Mouse (Mus musculus) midbrain, postnatal 0 days (tissue): ENCODE results near the gene Nploc4. TPM values are rescaled to one million over a fixed set of nuclear protein-coding genes. Genes with fewer than 3 reads are reported as not detected.

Source experiments
- ATAC-seq: fragments of 200-750 bp; cut with Nextera tagmentation; 2 replicates; pipeline ENCODE4 v1.8.0; 2017; ENCODE audit warnings: moderate number of reproducible peaks, mild to moderate bottlenecking, moderate TSS enrichment, moderate library complexity; ENCODE audit not compliant: low FRiP score
- DNase-seq: peaks from one replicate; pipeline ENCODE4 v3.0.0-alpha.2; 2015; ENCODE audit warnings: low spot score
- H3K27ac ChIP-seq: fragments of 300-500 bp; sonication (generic); 2 replicates; pipeline ENCODE4 v1.5.1; 2014; ENCODE audit warnings: low read depth, mild to moderate bottlenecking, low read length, mixed read lengths
- H3K27me3 ChIP-seq: fragments of 300-500 bp; sonication (generic); 2 replicates; pipeline ENCODE4 v1.6.1; 2014; ENCODE audit warnings: low read length, control low read depth, mixed read lengths; ENCODE audit not compliant: insufficient read depth
- H3K36me3 ChIP-seq: fragments of 300-500 bp; sonication (generic); 2 replicates; pipeline ENCODE4 v1.6.1; 2014; ENCODE audit warnings: low read length, control low read depth, mixed read lengths; ENCODE audit not compliant: insufficient read depth
- H3K4me1 ChIP-seq: fragments of 300-500 bp; sonication (generic); 2 replicates; pipeline ENCODE4 v1.6.1; 2014; ENCODE audit warnings: mild to moderate bottlenecking, control low read depth, antibody characterized with exemption, low read length, mixed read lengths; ENCODE audit not compliant: insufficient read depth
- H3K4me2 ChIP-seq: fragments of 300-500 bp; sonication (generic); 2 replicates; pipeline ENCODE4 v1.6.1; 2014; ENCODE audit warnings: low read depth, mild to moderate bottlenecking, low read length, mixed read lengths; ENCODE audit not compliant: poor library complexity, severe bottlenecking
- H3K4me3 ChIP-seq: fragments of 300-500 bp; sonication (generic); 2 replicates; pipeline ENCODE4 v1.5.1; 2014; ENCODE audit warnings: low read depth, mild to moderate bottlenecking, low read length, moderate library complexity
- H3K9ac ChIP-seq: fragments of 300-500 bp; sonication (generic); replicated peaks from 2 replicates; pipeline ENCODE4 v1.6.1; 2014; ENCODE audit warnings: mild to moderate bottlenecking, low read length, moderate library complexity, mixed read lengths; ENCODE audit not compliant: poor library complexity, severe bottlenecking
- H3K9me3 ChIP-seq: fragments of 300-500 bp; sonication (generic); 2 replicates; pipeline ENCODE4 v1.6.1; 2016; ENCODE audit warnings: low read length, control low read depth
- CTCF ChIP-seq: IDR thresholded peaks from 2 replicates; pipeline ENCODE4 v1.5.1; 2016; ENCODE audit warnings: antibody characterized with exemption, mild to moderate bottlenecking
- WGBS: fragments of 180-500 bp; shearing (Covaris S2); extraction: QIAGEN DNeasy Blood & Tissue Kit; methylation state at CpG from one replicate; pipeline ENCODE4 v1.1.7; 2014; 5-methylcytosine and 5-hydroxymethylcytosine counted together
- polyA plus RNA-seq: library from polyadenylated mRNA; unstranded; fragments of >200 nt; fragmentation: Nextera tagmentation; extraction: Ambion mirVana; gene quantifications from 2 replicates; pipeline ENCODE4 v1.2.1, GENCODE M21; 2015
- total RNA-seq: library from RNA; depleted of rRNA; stranded (reverse); fragments of >200 nt; gene quantifications from 2 replicates; pipeline ENCODE4 v1.2.3, GENCODE M21; 2014; rRNA removed

Nploc4 gene
- total RNA-seq (64.4 and 66.0 TPM in 2 replicates), polyA plus RNA-seq (26.0 and 27.1 TPM in 2 replicates)

- H3K27me3 ChIP-seq = no peaks in the 10 kb centered on the region
- H3K4me1 ChIP-seq = peaks cover 11% of the 10 kb centered on the region
- no peak; the same call in 1 of the 2 replicates for TF ChIP-seq CTCF
- peak within 1 kb of the TSS; percentile 79 for H3K4me2 ChIP-seq
- peak within 1 kb of the TSS; percentile 68 for H3K27ac ChIP-seq
- H3K4me3 ChIP-seq = peak within 1 kb of the TSS; percentile 80
- ATAC-seq (peak; percentile 82), DNase-seq (peak; percentile 90)
- H3K36me3 ChIP-seq = peaks cover 21% of the 10 kb centered on the region
- H3K9me3 ChIP-seq = no peaks in the 10 kb centered on the region
- H3K9ac ChIP-seq = peak within 1 kb of the TSS; percentile 79
- WGBS = 0% methylated on average over 49 of the region's 77 CpGs
Measured at GRCm38 (mm10) chr11:120437152-120437856, at the start of gene Nploc4. TSS of gene Nploc4 (minus strand) at chr11:120437708.

GRCm38 (mm10) chr11:120485251-120485650, 47.7 kb upstream of the Nploc4 start:
- no peak for TF ChIP-seq CTCF
- Histone ChIP-seq H3K9ac (peak overlapping the region; percentile 87), H3K9me3 (no peaks in the 10 kb centered on the region), H3K27ac (peak overlapping the region; percentile 74; the same call in 1 of the 2 replicates), H3K4me2 (peak overlapping the region; percentile 59), H3K4me1 (peaks cover 3% of the 10 kb centered on the region; the same call in 1 of the 2 replicates), H3K27me3 (no peaks in the 10 kb centered on the region), H3K4me3 (peak overlapping the region; percentile 75), H3K36me3 (peaks cover 46% of the 10 kb centered on the region)
- 5% methylated on average over 10 of the region's 10 CpGs for WGBS
- ATAC-seq = no peak
- DNase-seq = no peak

GRCm38 (mm10) chr11:120484265-120484981, 46.9 kb upstream of the Nploc4 start, which contains the start of gene Mrpl12:
TSS of gene Mrpl12 (plus strand) at chr11:120484613.
- H3K27ac ChIP-seq = peak within 1 kb of the TSS; percentile 74
- peaks cover 53% of the 10 kb centered on the region for H3K36me3 ChIP-seq
- ATAC-seq (peak; percentile 95), DNase-seq (peak; percentile 99)
- TF ChIP-seq CTCF = peak; percentile 24; the same call in 1 of the 2 replicates
- no peaks in the 10 kb centered on the region for H3K9me3 ChIP-seq
- H3K4me2 ChIP-seq = peak within 1 kb of the TSS; percentile 59
- peak within 1 kb of the TSS; percentile 75 for H3K4me3 ChIP-seq
- H3K4me1 ChIP-seq = peaks cover 3% of the 10 kb centered on the region; the same call in 1 of the 2 replicates
- H3K27me3 ChIP-seq = no peaks in the 10 kb centered on the region
- H3K9ac ChIP-seq = peak within 1 kb of the TSS; percentile 87
- WGBS = under 1% methylated on average over 59 of the region's 60 CpGs

GRCm38 (mm10) chr11:120483448-120483934, 46.0 kb upstream of the Nploc4 start:
- no peaks in the 10 kb centered on the region for H3K27me3 ChIP-seq
- peaks cover 56% of the 10 kb centered on the region for H3K36me3 ChIP-seq
- no peak for DNase-seq
- peaks cover 3% of the 10 kb centered on the region; the same call in 1 of the 2 replicates for H3K4me1 ChIP-seq
- TF ChIP-seq CTCF = no peak
- H3K9ac ChIP-seq = no peak overlapping the region
- peak overlapping the region; percentile 74 for H3K27ac ChIP-seq
- H3K4me3 ChIP-seq = no peak overlapping the region
- H3K4me2 ChIP-seq = no peak overlapping the region
- no peak for ATAC-seq
- WGBS = 91% methylated on average over 7 of the region's 7 CpGs
- no peaks in the 10 kb centered on the region for H3K9me3 ChIP-seq

- DNase-seq (no peak), ATAC-seq (no peak)
- Histone ChIP-seq H3K36me3 (peaks cover 59% of the 10 kb centered on the region), H3K9me3 (no peaks in the 10 kb centered on the region), H3K4me1 (peaks cover 6% of the 10 kb centered on the region; the same call in 1 of the 2 replicates), H3K4me2 (no peak overlapping the region), H3K27me3 (no peaks in the 10 kb centered on the region), H3K4me3 (no peak overlapping the region), H3K27ac (no peak overlapping the region), H3K9ac (no peak overlapping the region)
- WGBS = 94% methylated on average over 6 of the region's 6 CpGs
- TF ChIP-seq CTCF = no peak
Measured at GRCm38 (mm10) chr11:120472052-120472451, 34.5 kb upstream of the Nploc4 start.
